Mouse (Mus musculus) brain, embryonic 14.5 days (tissue): ENCODE data around the gene Zdhhc14.

Experiments used
- CTCF ChIP-seq: fragments of 200-500 bp; IDR thresholded peaks from 2 replicates; pipeline ENCODE4 v1.5.1; 2012; ENCODE audit warnings: inconsistent platforms, mild to moderate bottlenecking, moderate library complexity, borderline replicate concordance; ENCODE audit not compliant: insufficient read depth, insufficient read length; ENCODE audit errors: extremely low read depth
- POLR2A ChIP-seq: fragments of 200-500 bp; IDR thresholded peaks from 2 replicates; pipeline ENCODE4 v1.6.1; 2012; ENCODE audit warnings: mild to moderate bottlenecking, inconsistent platforms, borderline replicate concordance; ENCODE audit not compliant: poor library complexity, insufficient read depth, insufficient read length, severe bottlenecking; ENCODE audit errors: extremely low read depth

DNA sequence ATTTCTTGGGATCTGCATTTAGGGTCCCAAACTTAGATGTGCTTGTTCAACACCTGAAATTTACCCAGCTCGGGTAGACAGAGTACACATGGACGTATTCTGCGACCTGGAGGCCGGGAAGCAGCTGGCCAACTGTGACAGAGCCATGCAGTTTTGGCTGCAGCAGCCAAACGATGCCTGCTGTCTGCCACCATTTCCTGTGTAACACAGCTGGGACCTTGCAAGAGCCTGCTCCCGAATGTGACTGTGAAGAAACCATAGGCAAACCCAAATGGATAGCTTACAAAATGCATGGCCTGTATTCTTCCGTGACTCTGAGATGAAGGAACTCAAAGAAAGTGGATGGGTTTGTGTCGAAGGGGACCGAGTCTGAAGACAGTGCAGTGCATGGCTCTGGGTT, 4.2 kb upstream of the Zdhhc14 start:
- TF ChIP-seq CTCF: no peak
- TF ChIP-seq POLR2A: no peak
